Mouse (Mus musculus) testis, adult 2 months (tissue): Measurements from ENCODE around the gene Cpne2. TPM values are rescaled to one million over a fixed set of nuclear protein-coding genes. Genes with fewer than 3 reads are reported as not detected.
A peak's percentile ranks its signal among the peaks of the same experiment; 100 is the strongest.

Experiments used
- H3K27ac ChIP-seq: fragments of 200-500 bp; 2 replicates; pipeline ENCODE4 v1.5.1; 2012; ENCODE audit warnings: low read depth, low read length; ENCODE audit not compliant: control insufficient read depth, insufficient read depth
- H3K27me3 ChIP-seq: fragments of 200-500 bp; 2 replicates; pipeline ENCODE4 v1.6.1; 2012; ENCODE audit warnings: mild to moderate bottlenecking, low read length, moderate library complexity; ENCODE audit not compliant: control insufficient read depth, insufficient read depth
- H3K36me3 ChIP-seq: fragments of 200-500 bp; 2 replicates; pipeline ENCODE4 v1.6.1; 2012; ENCODE audit warnings: mild to moderate bottlenecking, low read length; ENCODE audit not compliant: control insufficient read depth, insufficient read depth
- H3K4me1 ChIP-seq: fragments of 200-500 bp; 2 replicates; pipeline ENCODE4 v1.6.1; 2012; ENCODE audit warnings: low read length; ENCODE audit not compliant: control insufficient read depth, insufficient read depth
- H3K4me3 ChIP-seq: fragments of 200-500 bp; 2 replicates; pipeline ENCODE4 v1.5.1; 2012; ENCODE audit warnings: low read depth, mild to moderate bottlenecking, low read length, moderate library complexity, mixed read lengths; ENCODE audit not compliant: control insufficient read depth
- CTCF ChIP-seq: fragments of 200-500 bp; IDR thresholded peaks from 2 replicates; pipeline ENCODE4 v1.5.1; 2012; ENCODE audit warnings: low read depth, mild to moderate bottlenecking, inconsistent platforms, low read length, moderate library complexity; ENCODE audit not compliant: control insufficient read depth, insufficient read depth, insufficient replicate concordance
- POLR2A ChIP-seq: fragments of 200-500 bp; IDR thresholded peaks from 2 replicates; pipeline ENCODE4 v1.6.1; 2012; ENCODE audit warnings: low read depth, mild to moderate bottlenecking, inconsistent platforms, low read length, moderate library complexity; ENCODE audit not compliant: control insufficient read depth
- polyA plus RNA-seq: library from polyadenylated mRNA; depleted of rRNA; stranded (reverse); fragments of >200 nt; gene quantifications from 2 replicates; pipeline ENCODE4 v1.2.3, GENCODE M21; 2012

Gene Cpne2
- polyA plus RNA-seq, 1 experiment, result 3.1 TPM

DNA sequence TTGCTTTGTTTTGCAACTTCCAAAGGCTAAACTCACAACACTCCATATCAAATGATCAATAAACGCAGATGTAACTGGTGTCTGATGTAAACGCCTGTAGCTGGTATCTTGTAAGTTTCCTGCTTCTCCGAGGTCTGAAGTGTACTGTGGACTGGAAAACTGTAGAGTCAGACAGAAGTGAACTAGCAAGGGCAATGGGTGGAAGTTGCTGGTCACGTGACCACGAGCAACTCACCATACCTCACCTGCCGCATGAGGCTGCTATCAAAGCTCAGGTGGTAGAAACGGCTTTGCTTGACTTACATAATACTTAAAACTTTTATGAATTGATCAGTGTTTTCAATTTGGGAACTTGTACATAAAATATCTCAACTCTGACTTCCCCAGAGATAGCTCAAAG, 5.6 kb upstream of the Cpne2 start:
- no peaks in the 10 kb centered on the region for H3K4me1 ChIP-seq

DNA sequence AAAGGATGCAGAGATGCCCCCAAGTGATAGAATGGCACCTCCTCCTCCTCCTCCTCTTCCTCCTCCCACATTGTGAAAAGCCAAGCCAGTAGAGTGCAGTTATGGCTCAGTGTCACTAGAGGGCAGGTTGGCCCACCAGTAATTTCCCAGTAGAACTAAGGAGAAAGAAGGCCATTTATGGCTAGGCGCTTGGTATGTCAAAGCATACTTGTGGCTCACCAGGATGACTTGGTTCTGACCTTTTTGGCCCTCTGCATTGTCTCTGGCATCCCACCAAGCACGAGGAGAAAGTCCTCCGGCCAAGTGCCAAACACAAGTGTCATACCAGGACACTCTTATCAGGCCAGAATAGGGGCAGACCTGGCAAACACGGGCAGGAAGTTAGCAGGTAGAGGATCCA, 4.5 kb upstream of the Cpne2 start:
- no peaks in the 10 kb centered on the region; the same call in 1 of the 2 replicates for H3K27me3 ChIP-seq
- no peaks in the 10 kb centered on the region for H3K36me3 ChIP-seq
- H3K4me3 ChIP-seq, result no peak overlapping the region
- no peak overlapping the region; the same call in 1 of the 2 replicates for H3K27ac ChIP-seq
- H3K4me1 ChIP-seq, result peaks cover 7% of the 10 kb centered on the region
- TF ChIP-seq CTCF (peak; percentile 24; the same call in 1 of the 2 replicates), POLR2A (no peak)

More for the DNA sequence above, 5.6 kb upstream of the Cpne2 start:
- H3K27me3 ChIP-seq, result no peaks in the 10 kb centered on the region
- TF ChIP-seq CTCF, result no peak
- no peak for TF ChIP-seq POLR2A
- H3K4me3 ChIP-seq, result no peak overlapping the region
- H3K27ac ChIP-seq, result no peak overlapping the region
- H3K36me3 ChIP-seq, result no peaks in the 10 kb centered on the region

DNA sequence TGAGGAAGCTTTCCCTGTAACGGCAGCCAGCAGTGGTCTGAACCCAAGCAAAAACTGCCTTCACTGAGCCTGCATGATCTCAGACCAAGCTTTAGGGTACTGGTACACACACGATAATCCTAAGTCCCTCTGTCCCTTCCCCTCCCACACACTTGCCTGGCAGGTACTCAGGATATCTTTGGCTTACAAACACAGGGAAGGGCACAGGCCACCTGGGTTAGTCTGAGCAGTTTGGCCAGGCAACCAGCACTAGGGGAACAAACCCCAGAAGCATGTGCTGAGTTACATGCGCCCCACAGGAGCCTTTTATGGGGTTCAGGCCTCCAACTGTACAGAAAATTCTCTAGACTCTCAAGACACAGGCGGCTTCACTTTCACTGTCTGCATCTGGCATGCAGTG, 2.9 kb upstream of the Cpne2 start:
- Histone ChIP-seq H3K4me3 (no peak overlapping the region), H3K36me3 (no peaks in the 10 kb centered on the region), H3K27ac (no peak overlapping the region), H3K27me3 (no peaks in the 10 kb centered on the region; the same call in 1 of the 2 replicates), H3K4me1 (peaks cover 11% of the 10 kb centered on the region)
- TF ChIP-seq POLR2A (no peak), CTCF (no peak)

DNA sequence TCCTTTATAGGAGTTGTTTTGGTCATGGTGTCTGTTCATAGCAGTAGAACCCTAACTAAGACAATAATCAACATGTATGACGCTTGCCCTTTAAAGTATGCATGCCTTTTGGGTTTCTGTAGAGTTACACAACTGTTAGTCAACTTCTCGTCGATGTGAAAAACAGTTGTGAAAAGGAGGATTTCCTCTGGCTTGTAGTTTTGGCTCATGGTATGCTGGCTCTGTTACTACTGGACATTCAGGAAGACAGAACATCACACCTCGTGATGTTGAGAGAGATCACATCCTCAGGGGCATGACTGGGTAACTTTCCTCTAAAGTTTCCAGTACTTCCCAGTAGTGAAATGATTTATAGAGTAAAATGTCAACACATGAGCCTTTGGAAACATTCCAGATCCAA, 2.1 kb upstream of the Cpne2 start:
- H3K27me3 ChIP-seq, result no peaks in the 10 kb centered on the region; the same call in 1 of the 2 replicates

DNA sequence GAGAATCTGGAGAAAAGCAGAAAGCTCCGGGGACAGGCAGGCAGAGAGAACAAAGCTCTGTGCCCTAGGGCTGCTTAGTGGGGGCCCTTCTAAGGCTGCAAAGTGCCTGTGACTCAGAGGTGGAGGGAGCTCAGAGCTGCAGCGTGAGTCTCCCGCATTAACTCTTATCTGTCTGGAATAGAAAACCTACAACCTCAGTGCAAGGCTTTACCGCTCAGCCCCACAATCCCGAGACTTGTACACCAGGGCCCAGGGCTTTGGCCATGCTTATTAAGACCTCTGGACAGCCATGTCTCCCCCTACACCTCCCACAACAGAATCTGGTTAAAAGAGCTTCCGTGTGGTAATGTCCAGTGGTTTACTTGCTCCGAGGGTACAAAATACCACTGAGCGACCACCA, 790 bp upstream of the Cpne2 start:
- Histone ChIP-seq H3K4me3 (no peak overlapping the region), H3K4me1 (peaks cover 11% of the 10 kb centered on the region), H3K36me3 (no peaks in the 10 kb centered on the region), H3K27me3 (no peaks in the 10 kb centered on the region; the same call in 1 of the 2 replicates), H3K27ac (no peak overlapping the region)
- TF ChIP-seq POLR2A (no peak), CTCF (no peak)

More for the DNA sequence above, 2.1 kb upstream of the Cpne2 start:
- TF ChIP-seq POLR2A (no peak), CTCF (no peak)
- no peak overlapping the region for H3K4me3 ChIP-seq
- peaks cover 11% of the 10 kb centered on the region for H3K4me1 ChIP-seq
- H3K27ac ChIP-seq, result no peak overlapping the region
- H3K36me3 ChIP-seq, result no peaks in the 10 kb centered on the region

DNA sequence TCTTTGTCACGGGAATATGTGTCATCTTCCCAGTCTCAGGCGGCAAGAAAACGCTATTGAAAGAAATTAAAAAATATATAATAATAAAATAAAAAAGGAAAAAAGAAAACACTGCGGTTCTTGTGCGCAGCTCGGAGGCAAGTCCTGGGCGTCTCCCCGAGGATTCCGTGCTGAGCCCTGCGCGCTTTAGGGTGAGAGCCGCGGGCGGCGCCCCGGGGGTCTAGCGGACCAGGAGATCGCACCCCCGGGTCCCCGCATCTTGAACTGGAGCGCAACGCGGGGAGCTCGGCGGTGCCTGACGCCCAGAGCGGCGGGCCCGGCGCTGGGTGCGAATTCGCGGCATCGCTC, 291 bp upstream of the Cpne2 start:
- Histone ChIP-seq H3K4me1 (peaks cover 11% of the 10 kb centered on the region), H3K27me3 (no peaks in the 10 kb centered on the region; the same call in 1 of the 2 replicates), H3K27ac (no peak overlapping the region), H3K36me3 (no peaks in the 10 kb centered on the region), H3K4me3 (peak overlapping the region; percentile 81)
- TF ChIP-seq CTCF (no peak), POLR2A (no peak)

DNA sequence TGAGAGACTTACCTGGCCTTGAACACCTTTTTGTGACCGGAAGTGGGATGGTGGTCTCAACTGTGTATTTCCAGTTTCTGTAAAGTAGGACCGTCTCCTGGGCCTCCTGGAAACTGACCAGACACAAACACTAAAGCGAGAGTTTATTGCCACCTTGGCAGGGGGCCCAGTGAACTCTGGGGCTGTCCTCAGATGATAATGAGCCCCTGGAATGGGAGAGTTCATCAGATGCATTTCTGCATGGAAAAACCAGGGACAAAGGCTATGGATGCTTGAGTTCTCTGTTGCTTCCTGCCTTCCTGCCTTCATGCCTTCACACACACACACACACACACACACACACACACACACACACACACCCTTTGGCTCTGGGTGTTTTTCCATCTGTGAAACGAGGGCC, 1.8 kb downstream of the Cpne2 start:
- Histone ChIP-seq H3K27me3 (no peaks in the 10 kb centered on the region; the same call in 1 of the 2 replicates), H3K4me1 (peaks cover 11% of the 10 kb centered on the region), H3K36me3 (no peaks in the 10 kb centered on the region), H3K27ac (no peak overlapping the region), H3K4me3 (no peak overlapping the region)
- TF ChIP-seq CTCF (no peak), POLR2A (no peak)

DNA sequence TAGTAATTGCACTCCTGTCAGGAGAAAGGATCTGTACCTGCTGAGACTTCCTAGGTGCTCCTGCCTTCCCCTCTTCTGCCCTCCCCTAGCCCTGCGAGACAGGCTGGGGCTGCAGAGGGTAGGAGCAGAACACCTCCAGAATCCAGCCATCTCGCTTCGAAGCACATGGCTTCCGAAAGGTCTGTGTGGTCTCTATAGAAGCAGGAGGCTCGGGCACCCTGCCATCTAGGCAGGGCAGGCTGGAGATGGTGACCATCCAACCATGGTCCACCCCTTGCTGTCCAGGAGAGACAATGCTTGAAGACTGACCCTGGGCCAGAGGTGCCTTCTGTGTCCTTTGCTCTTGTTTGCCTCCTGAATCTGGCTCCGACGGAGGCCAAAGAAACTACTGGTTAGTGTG, 2.8 kb downstream of the Cpne2 start:
- TF ChIP-seq POLR2A (no peak), CTCF (no peak)
- peaks cover 11% of the 10 kb centered on the region for H3K4me1 ChIP-seq
- H3K27me3 ChIP-seq, result no peaks in the 10 kb centered on the region; the same call in 1 of the 2 replicates
- H3K27ac ChIP-seq, result no peak overlapping the region
- H3K36me3 ChIP-seq, result no peaks in the 10 kb centered on the region
- H3K4me3 ChIP-seq, result no peak overlapping the region
